Comparison of ENCODE assay signal across 51 mouse cellular contexts in genomic region chr2:155749394-155749793, GRCm38 (mm10). TPM values are rescaled to one million over a fixed set of nuclear protein-coding genes. Genes with fewer than 3 reads are reported as not detected.
"Had no signal": no experiment of that assay in that cellular context is flagged by ENCODE, and none has a peak within 500 bp of the region (broad histone marks: within the 10 kb centered on the region; RNA-seq: fewer than 3 reads in every experiment).

No protein-coding gene starts in this region.

- H3K27me3 ChIP-seq: intestine, embryonic 15.5 days had no signal

- DNase-seq: heart, postnatal 10 days; heart, postnatal 14 days; heart, postnatal 36 days; heart, postnatal 4 days; kidney, adult 11 months; kidney, adult 18-20 months; kidney, adult 2 months; kidney, adult 8-10 months; kidney, adult 9 months; kidney, postnatal 10 days; kidney, postnatal 14 days; kidney, postnatal 25 days; kidney, postnatal 36 days; kidney, postnatal 4 days; layer of hippocampus, adult 9-11 months; layer of hippocampus, postnatal 36 days had no signal

- H3K4me3 ChIP-seq: heart, embryonic 10.5 days; heart, embryonic 12.5 days; heart, embryonic 13.5 days; heart, embryonic 15.5 days; hindbrain, embryonic 10.5 days; hindbrain, embryonic 12.5 days; hindbrain, embryonic 13.5 days; hindbrain, embryonic 15.5 days; intestine, embryonic 15.5 days; kidney, embryonic 15.5 days; layer of hippocampus, adult 2 months had no signal

- H3K9me3 ChIP-seq: heart, embryonic 10.5 days; heart, embryonic 12.5 days; heart, embryonic 13.5 days; heart, embryonic 15.5 days; hindbrain, embryonic 10.5 days; hindbrain, embryonic 12.5 days; hindbrain, embryonic 13.5 days; hindbrain, embryonic 15.5 days; intestine, embryonic 15.5 days; kidney, embryonic 15.5 days had no signal

- H3K36me3 ChIP-seq: heart, embryonic 10.5 days; heart, embryonic 12.5 days; heart, embryonic 13.5 days; heart, embryonic 15.5 days; hindbrain, embryonic 10.5 days; hindbrain, embryonic 12.5 days; hindbrain, embryonic 13.5 days; hindbrain, embryonic 15.5 days; intestine, embryonic 15.5 days; kidney, embryonic 15.5 days had no signal

- H3K27ac ChIP-seq: heart, embryonic 10.5 days; heart, embryonic 13.5 days; heart, embryonic 15.5 days; hindbrain, embryonic 10.5 days; hindbrain, embryonic 12.5 days; hindbrain, embryonic 13.5 days; hindbrain, embryonic 14.5 days; hindbrain, embryonic 15.5 days; hindbrain, postnatal 0 days; intestine, embryonic 15.5 days; kidney, embryonic 15.5 days; kidney, postnatal 0 days; layer of hippocampus, adult 2 months had no signal

- H3K9ac ChIP-seq: heart, embryonic 12.5 days; heart, embryonic 13.5 days; heart, embryonic 15.5 days; hindbrain, embryonic 12.5 days; hindbrain, embryonic 13.5 days; hindbrain, embryonic 14.5 days; hindbrain, embryonic 15.5 days; intestine, embryonic 15.5 days; kidney, embryonic 15.5 days had no signal

- H3K4me2 ChIP-seq: heart, embryonic 11.5 days; heart, embryonic 12.5 days; heart, embryonic 13.5 days; heart, embryonic 15.5 days; hindbrain, embryonic 12.5 days; hindbrain, embryonic 13.5 days; hindbrain, embryonic 14.5 days; hindbrain, embryonic 15.5 days; intestine, embryonic 15.5 days; kidney, embryonic 15.5 days had no signal

RNA-seq across cellular contexts. Expression of gene Gm17581, which starts 13.7 kb away (rescaled TPM):
- total RNA-seq: heart, postnatal 10 days; heart, postnatal 14 days; heart, postnatal 25 days; heart, postnatal 36 days; heart, postnatal 4 days; hematopoietic stem cell, adult 5-6 weeks; hindbrain, postnatal 0 days; layer of hippocampus, adult 18-20 months; layer of hippocampus, adult 2 months; layer of hippocampus, adult 8-10 months; layer of hippocampus, postnatal 10 days; layer of hippocampus, postnatal 14 days; layer of hippocampus, postnatal 25 days; layer of hippocampus, postnatal 36 days; left cerebral cortex, adult 18-20 months had no signal
- polyA plus RNA-seq: heart, embryonic 10.5 days; heart, embryonic 11.5 days; heart, embryonic 12.5 days; heart, embryonic 13.5 days; heart, embryonic 14.5 days; heart, embryonic 15.5 days; heart, embryonic 16.5 days; heart, postnatal 0 days; hindbrain, embryonic 10.5 days; hindbrain, embryonic 11.5 days; hindbrain, embryonic 12.5 days; hindbrain, embryonic 13.5 days; hindbrain, embryonic 14.5 days; hindbrain, embryonic 15.5 days; hindbrain, embryonic 16.5 days; hindbrain, postnatal 0 days; inflammation-experienced regulatory T-cells, adult 6 months; intestine, embryonic 14.5 days; intestine, embryonic 15.5 days; intestine, embryonic 16.5 days; intestine, postnatal 0 days; kidney, adult 2 months; kidney, embryonic 14.5 days; kidney, embryonic 15.5 days; kidney, embryonic 16.5 days; kidney, postnatal 0 days; large intestine, adult 2 months had no signal

RNA-seq across cellular contexts. Expression of gene Mmp24, which starts 25.7 kb away (rescaled TPM):
- total RNA-seq: heart, postnatal 36 days had no signal
- polyA plus RNA-seq: heart, embryonic 10.5 days; heart, embryonic 14.5 days; inflammation-experienced regulatory T-cells, adult 6 months; kidney, embryonic 14.5 days had no signal
